Mouse (Mus musculus): ENCODE measurements around the gene Akna.

DNA sequence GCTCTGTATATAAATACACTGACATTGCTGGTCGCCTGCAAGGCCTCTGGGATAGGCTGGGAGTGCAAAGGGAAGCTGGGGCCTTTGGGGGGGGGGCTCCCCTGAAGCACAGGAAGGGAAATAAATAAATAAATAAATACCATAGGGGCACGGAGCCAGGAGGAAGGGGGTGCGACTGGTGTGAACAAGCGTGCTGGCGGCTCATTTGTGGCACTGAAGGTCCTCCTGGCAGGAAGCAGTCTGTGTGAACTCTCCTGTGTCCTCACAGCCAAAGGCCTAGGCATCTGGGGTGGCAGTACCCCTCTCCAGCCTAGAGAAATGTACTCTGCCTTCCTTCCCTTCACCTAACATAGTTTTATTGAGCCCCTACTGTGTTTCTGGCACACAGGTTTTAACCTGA, 11.8 kb upstream of the Akna start:
- TF ChIP-seq EP300 (IDR thresholded peaks at IDR 0.05; ENCODE audit: low read depth in 1 of 2, low read length in 2 of 2) (no peak), TCF12 (IDR thresholded peaks at IDR 0.05; ENCODE audit: low read depth, low read length) (no peak), GATA1 (IDR thresholded peaks at IDR 0.05; ENCODE audit: low read depth, low read length) (no peak), NELFE (IDR thresholded peaks at IDR 0.05; ENCODE audit: low read depth, low read length) (no peak)

Measured in MEL (cell line).